Mouse (Mus musculus) ES-Bruce4 (cell line): ENCODE measurements around the gene Sap25.

Experiments used
- CTCF ChIP-seq: IDR thresholded peaks from one replicate; pipeline ENCODE4 v1.8.1; 2011; ENCODE audit warnings: low read depth, low read length
- EP300 ChIP-seq: IDR thresholded peaks from 2 replicates; pipeline ENCODE4 v1.6.1; 2011; ENCODE audit warnings: low read depth, low read length; ENCODE audit not compliant: insufficient read depth
- POLR2A ChIP-seq: IDR thresholded peaks from one replicate; pipeline ENCODE4 v1.8.1; 2011; ENCODE audit warnings: low read length; ENCODE audit not compliant: insufficient read depth

DNA sequence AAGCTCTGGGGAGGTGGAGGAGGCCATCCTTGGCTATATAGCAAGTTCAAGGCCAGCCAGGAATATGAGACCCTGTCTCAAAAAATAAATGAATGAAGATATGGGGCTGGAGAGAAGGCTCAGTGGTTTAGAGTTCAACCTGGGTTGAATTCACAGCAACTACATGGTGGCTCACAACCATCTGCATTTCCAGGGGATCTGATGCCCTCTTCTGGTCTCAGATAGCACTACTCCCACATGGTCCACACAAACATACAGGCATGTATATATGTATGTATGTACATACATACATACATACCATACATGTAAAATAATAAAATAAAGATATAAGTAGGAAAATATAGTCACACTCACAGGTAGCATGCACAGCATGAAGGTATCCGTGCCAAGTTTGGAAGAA, 29.1 kb downstream of the Sap25 start:
- TF ChIP-seq CTCF = no peak
- TF ChIP-seq POLR2A = no peak
- no peak for TF ChIP-seq EP300
